Mouse (Mus musculus) liver, embryonic 11.5 days (tissue): ENCODE data around the gene Gosr2. TPM values are rescaled to one million over a fixed set of nuclear protein-coding genes. Genes with fewer than 3 reads are reported as not detected.
"Not testable (repeated sequence)": the region's sequence is repeated elsewhere in the genome, so short reads cannot be mapped to it uniquely, and the experiment has no call there.

Experiments used
- ATAC-seq: fragments of 200-750 bp; cut with Nextera tagmentation; replicated peaks from 2 replicates; pipeline ENCODE4 v1.8.0; 2017; ENCODE audit warnings: moderate number of reproducible peaks, mild to moderate bottlenecking, moderate TSS enrichment, moderate library complexity; ENCODE audit not compliant: low FRiP score
- DNase-seq: peaks from one replicate; pipeline ENCODE4 v3.0.0-alpha.2; 2017; ENCODE audit warnings: low spot score
- H3K27ac ChIP-seq: fragments of 300-500 bp; sonication (generic); 2 replicates; pipeline ENCODE4 v1.5.1; 2014; ENCODE audit warnings: mild to moderate bottlenecking, low read depth, low read length, control low read depth
- H3K27me3 ChIP-seq: fragments of 300-500 bp; sonication (generic); replicated peaks from 2 replicates; pipeline ENCODE4 v1.6.1; 2014; ENCODE audit warnings: low read length, mixed read lengths; ENCODE audit not compliant: control insufficient read depth, insufficient read depth
- H3K36me3 ChIP-seq: fragments of 300-500 bp; sonication (generic); 2 replicates; pipeline ENCODE4 v1.6.1; 2014; ENCODE audit warnings: mild to moderate bottlenecking, low read length, moderate library complexity, mixed read lengths; ENCODE audit not compliant: control insufficient read depth, insufficient read depth
- H3K4me1 ChIP-seq: fragments of 300-500 bp; sonication (generic); replicated peaks from 2 replicates; pipeline ENCODE4 v1.6.1; 2014; ENCODE audit warnings: low read length, mixed read lengths; ENCODE audit not compliant: control insufficient read depth, insufficient read depth
- H3K4me2 ChIP-seq: fragments of 300-500 bp; sonication (generic); 2 replicates; pipeline ENCODE4 v1.6.1; 2014; ENCODE audit warnings: mild to moderate bottlenecking, control low read depth, moderate library complexity
- H3K4me3 ChIP-seq: fragments of 300-500 bp; sonication (generic); 2 replicates; pipeline ENCODE4 v1.5.1; 2014; ENCODE audit warnings: low read depth, low read length, control low read depth
- H3K9ac ChIP-seq: fragments of 300-500 bp; sonication (generic); 2 replicates; pipeline ENCODE4 v1.6.1; 2014; ENCODE audit warnings: low read depth, low read length, control low read depth
- H3K9me3 ChIP-seq: fragments of 300-500 bp; sonication (generic); 2 replicates; pipeline ENCODE4 v1.6.1; 2016; ENCODE audit warnings: low read length, inconsistent platforms, mixed read lengths; ENCODE audit not compliant: control insufficient read depth
- WGBS: fragments of 180-500 bp; shearing (Covaris S2); extraction: QIAGEN DNeasy Blood & Tissue Kit; methylation state at CpG from one replicate; pipeline ENCODE4 v1.1.7; 2014; 5-methylcytosine and 5-hydroxymethylcytosine counted together
- polyA plus RNA-seq: library from polyadenylated mRNA; unstranded; fragments of >200 nt; fragmentation: Nextera tagmentation; extraction: Ambion mirVana; gene quantifications from 2 replicates; pipeline ENCODE4 v1.2.1, GENCODE M21; 2014

Gosr2 gene
- polyA plus RNA-seq, 1 experiment from 2014 or later: 65.9 TPM

DNA sequence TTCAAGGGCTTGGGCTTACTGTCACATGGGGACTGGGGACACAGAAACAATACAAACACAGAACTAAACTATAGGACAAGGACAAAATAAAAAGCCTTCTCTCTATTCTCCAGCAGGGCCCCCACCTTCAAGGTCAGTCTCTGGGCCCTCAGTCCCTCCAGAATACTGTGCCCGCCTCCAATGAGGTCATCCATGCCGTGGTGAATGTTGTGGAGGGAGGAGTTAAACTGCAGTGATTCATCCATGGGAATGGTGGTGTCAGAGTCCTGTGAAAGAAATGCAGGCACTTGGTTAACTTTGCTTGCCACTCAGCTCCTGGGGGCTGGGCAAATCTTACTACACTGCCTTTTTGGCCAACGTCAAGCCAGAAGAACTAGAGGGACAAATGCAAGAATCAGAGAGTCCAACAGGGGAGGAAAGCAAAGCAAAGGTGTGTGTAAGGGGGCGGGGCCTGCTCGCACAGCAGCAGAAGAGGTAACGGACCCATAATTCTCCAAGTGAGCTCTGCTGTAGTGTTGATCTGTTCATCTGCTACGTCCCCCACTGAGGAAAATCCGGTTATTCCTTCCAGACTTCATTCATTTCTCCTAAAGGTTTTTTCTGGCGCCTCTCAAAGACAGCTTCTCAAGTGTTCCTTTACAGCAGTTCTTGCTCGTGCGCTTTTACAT, 13.9 kb downstream of the Gosr2 start:
- peaks cover 33% of the 10 kb centered on the region for H3K36me3 ChIP-seq
- H3K9me3 ChIP-seq: no peaks in the 10 kb centered on the region
- no peak for DNase-seq
- no peaks in the 10 kb centered on the region for H3K27me3 ChIP-seq
- H3K9ac ChIP-seq: no peak overlapping the region
- no peak for ATAC-seq
- peaks cover 3% of the 10 kb centered on the region; the same call in 1 of the 2 replicates for H3K4me1 ChIP-seq
- no peak overlapping the region for H3K27ac ChIP-seq
- no peak overlapping the region for H3K4me2 ChIP-seq
- no peak overlapping the region for H3K4me3 ChIP-seq
- 85% methylated on average over 11 of the region's 11 CpGs for WGBS

- H3K27ac ChIP-seq, H3K9me3 ChIP-seq, H3K4me1 ChIP-seq, H3K4me2 ChIP-seq, H3K27me3 ChIP-seq, H3K4me3 ChIP-seq, H3K9ac ChIP-seq: not testable (repeated sequence)
- DNase-seq: peak; percentile 43
- 0 out of 2 replicates have a peak, but pooled peaks have one; percentile 61 for ATAC-seq
- 29% methylated on average over 2 of the region's 2 CpGs for WGBS
- peaks cover 19% of the 10 kb centered on the region for H3K36me3 ChIP-seq
Measured at GRCm38 (mm10) chr11:103677042-103677441, 20.7 kb downstream of the Gosr2 start.

GRCm38 (mm10) chr11:103675556-103675955, 22.1 kb downstream of the Gosr2 start:
- Histone ChIP-seq H3K36me3 (peaks cover 11% of the 10 kb centered on the region; the same call in 1 of the 2 replicates), H3K9ac (no peak overlapping the region), H3K27me3 (no peaks in the 10 kb centered on the region), H3K27ac (no peak overlapping the region), H3K9me3 (no peaks in the 10 kb centered on the region), H3K4me3 (no peak overlapping the region), H3K4me2 (no peak overlapping the region), H3K4me1 (no peaks in the 10 kb centered on the region)
- DNase-seq (no peak), ATAC-seq (no peak)
- 42% methylated on average over 3 of the region's 3 CpGs for WGBS

DNA sequence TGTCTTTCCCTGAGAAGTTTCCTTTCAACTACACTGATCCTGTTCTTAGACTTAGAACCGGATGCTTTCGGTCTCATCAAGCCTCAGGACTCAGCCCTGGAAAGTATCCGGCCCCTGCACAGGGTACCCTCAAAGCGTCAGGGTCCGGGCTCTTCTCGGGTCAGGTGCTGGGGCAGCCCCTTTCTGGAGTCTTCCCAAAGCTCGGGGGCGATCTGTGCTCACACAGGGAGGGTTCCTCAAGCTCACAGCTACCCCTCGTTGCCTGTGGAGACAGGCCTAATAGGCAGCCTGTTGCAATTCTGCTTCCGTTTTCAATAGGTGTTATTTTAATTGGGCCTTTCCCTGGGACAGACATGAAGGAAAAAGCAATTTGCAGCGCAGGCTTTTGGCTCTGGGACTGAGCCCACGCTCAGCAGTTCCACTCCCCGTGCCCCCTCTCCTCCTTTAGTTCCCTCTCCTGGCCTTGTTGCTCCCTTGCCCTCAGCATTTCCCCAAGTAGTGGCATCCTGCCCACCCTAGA, 30.7 kb downstream of the Gosr2 start:
- Histone ChIP-seq H3K9me3 (no peaks in the 10 kb centered on the region), H3K4me3 (no peak overlapping the region), H3K9ac (no peak overlapping the region), H3K4me2 (no peak overlapping the region), H3K27ac (no peak overlapping the region), H3K4me1 (no peaks in the 10 kb centered on the region), H3K36me3 (no peaks in the 10 kb centered on the region), H3K27me3 (no peaks in the 10 kb centered on the region; the same call in none of the 2 replicates)
- WGBS: 65% methylated on average over 13 of the region's 13 CpGs
- DNase-seq: no peak
- no peak for ATAC-seq

GRCm38 (mm10) chr11:103666181-103666906, 31.4 kb downstream of the Gosr2 start:
- 44% methylated on average over 10 of the region's 10 CpGs for WGBS
- Histone ChIP-seq H3K9me3 (no peaks in the 10 kb centered on the region), H3K4me2 (no peak overlapping the region), H3K4me1 (no peaks in the 10 kb centered on the region), H3K36me3 (no peaks in the 10 kb centered on the region), H3K27me3 (no peaks in the 10 kb centered on the region; the same call in none of the 2 replicates), H3K9ac (no peak overlapping the region), H3K4me3 (no peak overlapping the region), H3K27ac (no peak overlapping the region)
- DNase-seq (no peak), ATAC-seq (no peak)

DNA sequence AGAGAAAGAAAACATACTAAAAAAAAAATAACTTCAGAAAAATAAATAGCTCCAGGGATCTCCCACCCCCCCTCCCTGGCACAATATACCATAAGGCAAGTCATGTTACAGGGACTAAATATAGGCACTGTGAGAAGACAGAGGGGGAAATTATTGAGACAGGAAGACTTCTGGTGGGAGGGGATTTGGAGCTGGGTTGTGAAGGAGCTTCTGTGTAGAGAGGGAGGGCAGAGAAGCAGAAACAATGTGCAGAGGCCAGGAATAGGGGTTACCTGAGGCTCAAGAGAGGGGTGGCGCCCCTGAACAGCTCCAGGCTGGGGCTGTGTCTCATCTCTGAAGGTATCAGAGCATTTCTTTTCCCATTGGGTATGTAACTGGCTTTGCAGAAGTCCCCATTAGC, 32.0 kb downstream of the Gosr2 start:
- 47% methylated on average over 1 of the region's 1 CpGs for WGBS
- DNase-seq: no peak
- no peak for ATAC-seq

GRCm38 (mm10) chr11:103663119-103663518, 34.6 kb downstream of the Gosr2 start:
- DNase-seq (no peak), ATAC-seq (no peak)
- Histone ChIP-seq H3K9me3 (no peaks in the 10 kb centered on the region), H3K27ac (no peak overlapping the region), H3K27me3 (no peaks in the 10 kb centered on the region; the same call in none of the 2 replicates), H3K4me2 (no peak overlapping the region), H3K9ac (no peak overlapping the region), H3K36me3 (no peaks in the 10 kb centered on the region), H3K4me1 (no peaks in the 10 kb centered on the region), H3K4me3 (no peak overlapping the region)
- WGBS: 81% methylated on average over 8 of the region's 8 CpGs

More for the DNA sequence above, 32.0 kb downstream of the Gosr2 start:
- Histone ChIP-seq H3K9ac (no peak overlapping the region), H3K4me3 (no peak overlapping the region), H3K27me3 (no peaks in the 10 kb centered on the region; the same call in none of the 2 replicates), H3K36me3 (no peaks in the 10 kb centered on the region), H3K9me3 (no peaks in the 10 kb centered on the region), H3K4me1 (no peaks in the 10 kb centered on the region), H3K27ac (no peak overlapping the region), H3K4me2 (no peak overlapping the region)

DNA sequence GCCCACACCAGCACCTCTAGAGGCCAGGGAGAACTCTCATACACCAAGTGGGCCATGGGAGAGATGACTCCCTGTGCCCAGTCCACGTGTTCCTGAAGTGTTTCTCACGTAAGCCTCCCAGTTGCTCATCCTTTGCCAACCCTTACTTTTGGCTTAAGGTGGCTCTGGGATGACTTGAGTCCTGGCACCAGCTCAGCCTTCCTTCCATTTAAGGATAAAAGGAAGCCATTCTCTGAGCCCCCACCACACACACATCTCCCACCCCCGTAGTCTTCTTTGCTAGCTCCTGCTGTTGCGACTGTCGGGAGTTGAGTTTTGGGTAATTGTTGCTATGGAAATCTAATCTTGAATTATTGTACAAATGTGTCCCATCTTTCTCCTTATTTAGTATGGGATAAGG, 35.2 kb downstream of the Gosr2 start:
- no peak overlapping the region for H3K9ac ChIP-seq
- DNase-seq (no peak), ATAC-seq (no peak)
- H3K36me3 ChIP-seq: no peaks in the 10 kb centered on the region
- WGBS: 67% methylated on average over 5 of the region's 5 CpGs
- no peaks in the 10 kb centered on the region for H3K4me1 ChIP-seq
- H3K4me3 ChIP-seq: no peak overlapping the region
- no peaks in the 10 kb centered on the region for H3K9me3 ChIP-seq
- no peak overlapping the region for H3K27ac ChIP-seq
- H3K4me2 ChIP-seq: no peak overlapping the region
- no peaks in the 10 kb centered on the region; the same call in none of the 2 replicates for H3K27me3 ChIP-seq
